Mouse (Mus musculus) intestine, embryonic 14.5 days (tissue): Measurements from ENCODE around the gene Adamts17. TPM values are rescaled to one million over a fixed set of nuclear protein-coding genes. Genes with fewer than 3 reads are reported as not detected.

Experiments
- ATAC-seq: fragments of 200-750 bp; cut with Nextera tagmentation; replicated peaks from 2 replicates; pipeline ENCODE4 v1.8.0; 2017; ENCODE audit warnings: low read depth, moderate number of reproducible peaks, moderate TSS enrichment, moderate library complexity; ENCODE audit not compliant: low FRiP score, low TSS enrichment
- DNase-seq: peaks from one replicate; pipeline ENCODE4 v3.0.0-alpha.2; 2018; ENCODE audit warnings: low spot score
- H3K27ac ChIP-seq: fragments of 300-500 bp; sonication (generic); 2 replicates; pipeline ENCODE4 v1.5.1; 2014; ENCODE audit warnings: low read depth, mild to moderate bottlenecking, control low read depth
- H3K27me3 ChIP-seq: fragments of 300-500 bp; sonication (generic); replicated peaks from 2 replicates; pipeline ENCODE4 v1.6.1; 2014; ENCODE audit warnings: low read length, control low read depth; ENCODE audit not compliant: control insufficient read depth, insufficient read depth
- H3K36me3 ChIP-seq: fragments of 300-500 bp; sonication (generic); 2 replicates; pipeline ENCODE4 v1.6.1; 2014; ENCODE audit warnings: low read length, control low read depth; ENCODE audit not compliant: control insufficient read depth, insufficient read depth
- H3K4me1 ChIP-seq: fragments of 300-500 bp; sonication (generic); replicated peaks from 2 replicates; pipeline ENCODE4 v1.6.1; 2014; ENCODE audit warnings: low read length, control low read depth, mixed read lengths; ENCODE audit not compliant: control insufficient read depth, insufficient read depth
- H3K4me2 ChIP-seq: fragments of 300-500 bp; sonication (generic); 2 replicates; pipeline ENCODE4 v1.6.1; 2014; ENCODE audit warnings: low read length
- H3K4me3 ChIP-seq: fragments of 300-500 bp; sonication (generic); 2 replicates; pipeline ENCODE4 v1.5.1; 2014; ENCODE audit warnings: low read depth, low read length, control low read depth, mixed read lengths
- H3K9ac ChIP-seq: fragments of 300-500 bp; sonication (generic); 2 replicates; pipeline ENCODE4 v1.6.1; 2014; ENCODE audit warnings: mild to moderate bottlenecking, low read length
- H3K9me3 ChIP-seq: fragments of 300-500 bp; sonication (generic); 2 replicates; pipeline ENCODE4 v1.6.1; 2016; ENCODE audit warnings: low read length, control low read depth; ENCODE audit not compliant: control insufficient read depth
- WGBS: fragments of 180-500 bp; shearing (Covaris S2); extraction: QIAGEN DNeasy Blood & Tissue Kit; methylation state at CpG from one replicate; pipeline ENCODE4 v1.1.7; 2014; 5-methylcytosine and 5-hydroxymethylcytosine counted together
- polyA plus RNA-seq: library from polyadenylated mRNA; unstranded; fragments of >200 nt; fragmentation: Nextera tagmentation; extraction: Ambion mirVana; gene quantifications from 2 replicates; pipeline ENCODE4 v1.2.1, GENCODE M21; 2014

The Adamts17 gene
- polyA plus RNA-seq, 1 experiment from 2014 or later: 6.7 TPM

GRCm38 (mm10) chr7:66962736-66963135 is 123.2 kb downstream of the Adamts17 start:
- Histone ChIP-seq H3K27ac (no peak overlapping the region), H3K27me3 (no peaks in the 10 kb centered on the region), H3K9me3 (no peaks in the 10 kb centered on the region), H3K36me3 (no peaks in the 10 kb centered on the region), H3K4me3 (no peak overlapping the region), H3K9ac (no peak overlapping the region), H3K4me1 (peaks cover 39% of the 10 kb centered on the region), H3K4me2 (no peak overlapping the region)
- no peak for DNase-seq
- 76% methylated on average over 10 of the region's 10 CpGs for WGBS
- ATAC-seq: no peak

GRCm38 (mm10) chr7:66963541-66963940 is 124.0 kb downstream of the Adamts17 start:
- ATAC-seq (no peak), DNase-seq (no peak)
- WGBS: 28% methylated on average over 8 of the region's 8 CpGs
- H3K4me2 ChIP-seq: no peak overlapping the region
- H3K27ac ChIP-seq: no peak overlapping the region
- no peaks in the 10 kb centered on the region for H3K36me3 ChIP-seq
- H3K9me3 ChIP-seq: no peaks in the 10 kb centered on the region
- H3K4me1 ChIP-seq: peaks cover 46% of the 10 kb centered on the region
- no peaks in the 10 kb centered on the region for H3K27me3 ChIP-seq
- no peak overlapping the region for H3K9ac ChIP-seq
- H3K4me3 ChIP-seq: no peak overlapping the region

- Histone ChIP-seq H3K4me2 (no peak overlapping the region), H3K27me3 (no peaks in the 10 kb centered on the region), H3K9ac (no peak overlapping the region), H3K4me1 (peaks cover 57% of the 10 kb centered on the region), H3K27ac (peak overlapping the region; percentile 65), H3K4me3 (no peak overlapping the region), H3K9me3 (no peaks in the 10 kb centered on the region), H3K36me3 (no peaks in the 10 kb centered on the region)
- ATAC-seq (peak; percentile 57; the same call in 1 of the 2 replicates), DNase-seq (no peak)
- WGBS: 44% methylated on average over 6 of the region's 6 CpGs
Observed at GRCm38 (mm10) chr7:66966541-66967205, 127.1 kb downstream of the Adamts17 start.

GRCm38 (mm10) chr7:66967206-66967919 is 127.8 kb downstream of the Adamts17 start:
- H3K27ac ChIP-seq: peak overlapping the region; percentile 65
- H3K4me1 ChIP-seq: peaks cover 57% of the 10 kb centered on the region
- WGBS: 55% methylated on average over 8 of the region's 8 CpGs
- no peak overlapping the region for H3K4me3 ChIP-seq
- H3K27me3 ChIP-seq: no peaks in the 10 kb centered on the region
- DNase-seq: no peak
- 0 out of 2 replicates have a peak, but pooled peaks have one; percentile 5 for ATAC-seq
- H3K9ac ChIP-seq: no peak overlapping the region
- H3K4me2 ChIP-seq: no peak overlapping the region
- H3K9me3 ChIP-seq: no peaks in the 10 kb centered on the region
- no peaks in the 10 kb centered on the region for H3K36me3 ChIP-seq

GRCm38 (mm10) chr7:66968661-66969060 is 129.1 kb downstream of the Adamts17 start:
- DNase-seq: no peak
- no peak for ATAC-seq
- Histone ChIP-seq H3K4me1 (peaks cover 54% of the 10 kb centered on the region), H3K4me3 (no peak overlapping the region), H3K27ac (peak overlapping the region; percentile 38; the same call in 1 of the 2 replicates), H3K27me3 (no peaks in the 10 kb centered on the region), H3K9me3 (no peaks in the 10 kb centered on the region), H3K36me3 (no peaks in the 10 kb centered on the region), H3K4me2 (no peak overlapping the region), H3K9ac (no peak overlapping the region)
- WGBS: 33% methylated on average over 6 of the region's 6 CpGs

- DNase-seq: no peak
- Histone ChIP-seq H3K27ac (peak overlapping the region; percentile 38; the same call in 1 of the 2 replicates), H3K9ac (no peak overlapping the region)
Observed at GRCm38 (mm10) chr7:66969199-66969598, 129.7 kb downstream of the Adamts17 start.

GRCm38 (mm10) chr7:66970235-66970634 is 130.7 kb downstream of the Adamts17 start:
- no peak overlapping the region for H3K4me2 ChIP-seq
- H3K36me3 ChIP-seq: no peaks in the 10 kb centered on the region
- no peak for DNase-seq
- 58% methylated on average over 2 of the region's 2 CpGs for WGBS
- no peaks in the 10 kb centered on the region for H3K27me3 ChIP-seq
- H3K4me1 ChIP-seq: peaks cover 46% of the 10 kb centered on the region
- no peak overlapping the region for H3K27ac ChIP-seq
- no peak for ATAC-seq
- no peak overlapping the region for H3K4me3 ChIP-seq
- no peak overlapping the region for H3K9ac ChIP-seq
- no peaks in the 10 kb centered on the region for H3K9me3 ChIP-seq

More at GRCm38 (mm10) chr7:66969199-66969598, 129.7 kb downstream of the Adamts17 start:
- ATAC-seq: no peak
- H3K4me3 ChIP-seq: no peak overlapping the region
- peaks cover 49% of the 10 kb centered on the region for H3K4me1 ChIP-seq
- WGBS: 14% methylated on average over 2 of the region's 2 CpGs
- H3K27me3 ChIP-seq: no peaks in the 10 kb centered on the region
- no peak overlapping the region for H3K4me2 ChIP-seq
- no peaks in the 10 kb centered on the region for H3K36me3 ChIP-seq
- no peaks in the 10 kb centered on the region for H3K9me3 ChIP-seq

GRCm38 (mm10) chr7:66970974-66971373 is 131.4 kb downstream of the Adamts17 start:
- H3K9me3 ChIP-seq: no peaks in the 10 kb centered on the region
- H3K4me1 ChIP-seq: peaks cover 42% of the 10 kb centered on the region
- no peaks in the 10 kb centered on the region for H3K27me3 ChIP-seq
- no peak overlapping the region for H3K4me2 ChIP-seq
- no peaks in the 10 kb centered on the region for H3K36me3 ChIP-seq
- H3K9ac ChIP-seq: no peak overlapping the region
- DNase-seq (no peak), ATAC-seq (no peak)
- H3K4me3 ChIP-seq: no peak overlapping the region
- WGBS: 52% methylated on average over 2 of the region's 2 CpGs
- H3K27ac ChIP-seq: no peak overlapping the region
